Mouse (Mus musculus): ENCODE measurements around the gene Rinl. TPM values are rescaled to one million over a fixed set of nuclear protein-coding genes. Genes with fewer than 3 reads are reported as not detected.

The Rinl gene
- total RNA-seq, 2 experiments from 2014 or later: 72.3 to 75.5 TPM

DNA sequence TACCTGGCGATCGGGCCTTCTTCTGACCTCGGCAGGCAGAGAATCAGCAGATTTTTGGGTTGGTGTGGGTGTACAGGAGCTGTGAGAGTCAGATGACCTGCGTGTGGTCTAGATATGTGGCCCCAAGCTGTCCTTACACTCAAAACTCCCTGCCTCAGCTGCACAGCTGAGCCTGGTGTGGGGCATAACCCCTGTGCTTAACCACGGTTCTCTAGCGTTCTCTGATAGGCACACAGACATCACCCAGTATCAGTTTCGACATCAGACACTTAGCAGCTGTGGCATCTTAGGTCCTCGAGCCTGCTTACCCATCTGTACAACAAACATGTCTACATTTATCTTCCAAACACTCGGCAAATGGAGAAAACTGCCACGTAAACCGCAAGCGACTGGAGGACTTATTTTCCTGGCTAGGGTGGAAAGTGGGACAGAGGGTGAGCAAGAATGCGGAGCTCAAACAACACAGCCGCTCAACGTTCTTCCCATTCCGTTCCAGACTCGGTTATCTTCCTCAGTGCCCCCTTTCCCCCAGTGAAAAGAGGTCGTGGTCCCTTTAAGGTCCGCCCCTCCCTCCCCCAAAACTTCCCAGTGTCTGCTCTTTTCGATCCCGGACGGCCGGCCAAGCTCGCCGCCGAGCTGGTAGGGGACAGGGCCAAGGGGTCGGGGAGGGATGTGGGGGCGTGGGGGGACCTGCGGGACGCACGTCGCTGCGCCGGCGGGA, 19.6 kb downstream of the Rinl start, which contains the start of gene Hnrnpl:
Gene Hnrnpl (plus strand): TSS at position 321 of the 721 bp plus-strand sequence.
- ATAC-seq (replicated peaks; ENCODE audit: poor library complexity, severe bottlenecking): peak; percentile 17

DNA sequence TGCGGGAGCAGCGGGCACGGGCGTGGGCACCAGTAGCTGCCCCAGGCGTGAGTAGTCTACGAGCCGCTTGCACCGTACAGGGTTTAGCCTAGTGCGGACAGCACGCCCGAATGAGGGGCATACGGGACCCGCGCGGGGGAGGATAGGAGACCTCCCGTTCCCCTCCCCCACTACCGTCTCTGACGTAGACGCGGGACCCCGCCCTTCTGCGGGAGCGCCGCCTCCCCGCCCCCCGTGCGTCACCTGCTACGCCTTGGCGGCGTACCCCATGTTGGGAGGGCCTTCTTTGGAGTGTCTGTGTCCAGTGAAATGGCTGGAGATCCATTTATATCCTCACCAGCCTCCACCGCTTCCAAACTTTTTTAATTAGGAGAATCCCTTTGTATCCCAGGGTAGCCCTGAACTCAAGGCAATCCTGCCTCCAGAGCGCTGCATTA, 20.2 kb downstream of the Rinl start:
- peak; percentile 54 for ATAC-seq (replicated peaks; ENCODE audit: poor library complexity, severe bottlenecking)

DNA sequence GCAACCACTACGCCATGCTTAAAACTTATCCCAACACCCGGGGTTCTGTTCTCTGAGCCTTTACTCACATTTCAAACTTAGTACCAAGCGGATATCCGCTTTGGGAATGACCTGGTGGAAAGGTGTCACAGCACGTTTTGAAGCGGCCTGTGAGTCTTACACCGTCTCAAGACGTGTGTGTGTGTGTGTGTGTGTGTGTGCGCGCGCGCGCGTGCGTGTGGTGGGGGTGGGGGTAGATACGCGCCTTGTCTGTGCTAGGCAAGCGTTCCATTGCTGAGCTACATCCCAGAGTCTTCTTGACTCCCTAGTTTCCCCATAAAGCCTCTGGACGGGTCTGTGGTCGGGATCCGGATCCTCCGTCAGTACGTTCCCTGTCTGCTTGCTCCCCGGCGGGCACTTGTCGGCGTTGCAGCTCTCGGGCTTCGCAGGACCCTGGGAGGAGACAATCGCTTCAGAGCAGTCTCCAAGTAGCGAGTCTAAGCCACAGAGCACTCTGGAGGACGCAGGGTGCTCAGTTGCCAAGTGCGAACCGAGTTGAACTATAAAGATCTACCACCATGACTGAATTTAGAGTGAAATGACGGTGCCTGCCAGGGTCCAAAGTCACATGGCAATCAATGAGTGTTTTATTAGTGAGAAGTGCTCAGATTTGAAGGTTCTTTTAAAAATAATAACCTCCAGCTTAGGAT, 20.8 kb downstream of the Rinl start:
- peak; percentile 4 for ATAC-seq (replicated peaks; ENCODE audit: poor library complexity, severe bottlenecking)

DNA sequence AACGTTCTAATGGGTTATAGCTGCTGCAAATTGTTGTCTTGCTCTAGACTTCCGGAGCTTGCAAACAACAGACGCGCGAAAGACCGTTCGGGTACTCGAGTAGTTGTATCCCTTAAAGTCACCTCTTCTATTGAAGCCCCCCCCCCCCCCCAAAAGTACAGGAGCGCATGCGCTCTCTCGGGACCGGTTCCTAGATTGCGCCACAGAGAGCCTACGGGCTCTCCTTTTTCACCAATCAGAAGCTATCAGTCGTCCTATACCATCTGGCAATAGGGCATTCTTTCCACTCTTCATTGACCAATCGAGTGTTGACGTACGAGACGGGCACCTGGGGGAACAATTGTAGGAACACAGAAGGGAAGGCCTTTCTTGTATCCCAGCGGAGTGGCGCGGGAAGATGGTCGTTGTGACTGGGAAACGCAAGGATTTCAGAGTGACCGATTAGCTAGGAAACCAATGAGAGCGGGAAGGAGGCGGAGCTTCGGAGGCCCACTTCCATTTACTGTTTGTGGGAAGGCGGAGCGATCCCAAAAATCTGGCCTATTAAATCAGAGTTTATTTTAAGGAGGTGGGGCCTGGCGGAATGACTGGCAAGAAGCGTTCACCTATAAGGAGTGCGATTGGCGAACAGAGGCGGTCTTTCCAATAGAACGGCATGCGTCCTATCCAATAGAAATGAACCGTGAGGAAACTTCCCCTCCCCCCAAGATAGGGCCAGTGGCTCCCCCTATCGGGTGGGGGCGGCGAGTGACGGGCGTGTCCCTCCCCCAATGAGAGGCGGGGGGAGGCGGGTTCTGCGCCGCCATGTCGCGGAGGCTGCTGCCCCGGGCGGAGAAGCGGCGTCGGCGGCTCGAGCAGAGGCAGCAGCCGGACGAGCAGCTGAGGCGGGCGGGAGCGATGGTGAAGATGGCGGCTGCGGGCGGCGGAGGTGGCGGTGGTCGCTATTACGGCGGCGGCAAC, 21.6 kb downstream of the Rinl start:
- ATAC-seq (replicated peaks; ENCODE audit: poor library complexity, severe bottlenecking): peak; percentile 64

DNA sequence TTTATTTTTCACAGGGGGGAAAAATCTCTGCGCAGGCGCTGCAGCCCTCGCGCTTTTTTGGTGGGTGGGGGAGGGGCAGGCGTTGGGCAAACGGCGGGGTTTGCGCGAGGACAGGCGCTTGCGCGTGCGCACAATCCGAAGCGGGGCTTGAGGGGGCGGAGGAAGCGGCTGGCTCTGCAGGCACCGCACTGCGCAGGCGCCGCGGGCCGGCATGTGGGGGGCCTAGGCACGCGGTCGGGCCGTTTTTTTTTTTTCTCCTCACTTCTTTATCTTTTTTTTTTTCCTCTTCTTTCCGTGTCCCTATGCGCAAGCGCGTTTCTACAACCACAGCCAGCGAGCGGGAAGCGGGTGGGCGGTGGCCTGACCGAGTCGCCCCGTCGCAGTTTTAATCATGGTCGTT, 22.5 kb downstream of the Rinl start:
- peak; percentile 20 for ATAC-seq (replicated peaks; ENCODE audit: poor library complexity, severe bottlenecking)

DNA sequence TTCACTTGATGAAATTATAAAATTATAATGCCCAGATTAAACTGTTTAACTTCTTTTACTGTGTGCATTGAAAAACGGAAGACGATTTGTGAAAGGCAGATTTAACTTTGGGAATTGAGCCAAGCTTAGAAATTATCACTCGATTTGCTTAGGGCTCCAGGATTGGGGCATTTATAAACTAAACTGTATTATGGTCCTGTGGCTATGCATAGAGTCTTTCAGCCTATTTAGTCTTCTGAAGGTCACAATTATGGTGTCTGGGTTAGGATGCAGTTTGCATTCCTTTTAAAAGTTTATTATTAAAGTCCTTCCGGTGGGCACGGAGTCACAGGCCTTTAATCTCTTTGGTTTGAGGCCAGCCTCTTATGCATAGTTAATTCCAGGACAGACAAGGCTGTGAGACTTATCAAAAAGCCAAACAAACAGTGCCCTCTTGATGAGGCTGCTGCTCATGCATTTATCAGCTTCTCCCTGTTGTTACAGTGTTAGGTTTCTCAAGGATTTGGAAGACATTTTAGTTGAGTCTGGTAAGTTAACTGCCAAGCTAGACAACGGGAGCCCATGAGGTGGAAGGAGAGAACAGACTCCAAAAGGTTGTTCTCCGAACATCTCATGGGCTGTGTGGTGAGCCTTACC, 23.0 kb downstream of the Rinl start:
- ATAC-seq (replicated peaks; ENCODE audit: poor library complexity, severe bottlenecking): no peak

DNA sequence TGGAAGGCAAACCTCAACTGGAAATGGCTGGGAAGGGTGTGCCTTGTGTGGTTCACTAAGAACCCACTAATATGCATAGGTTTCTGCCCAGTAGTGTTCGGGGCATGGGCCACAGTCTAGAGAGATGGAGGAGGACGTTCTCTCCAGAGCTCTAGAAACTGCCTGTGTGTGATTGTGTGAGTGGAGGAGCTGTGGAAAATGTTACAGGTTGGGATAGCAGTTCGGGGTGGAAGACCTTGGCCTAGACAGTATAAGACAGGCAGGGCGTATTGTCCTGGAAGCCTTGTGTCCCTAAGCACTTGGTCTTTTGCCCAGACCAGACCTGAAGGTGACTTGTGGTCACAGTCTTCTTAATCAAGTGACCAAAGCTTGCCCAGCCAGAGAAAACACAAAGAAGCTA, 23.7 kb downstream of the Rinl start:
- ATAC-seq (replicated peaks; ENCODE audit: poor library complexity, severe bottlenecking): no peak

DNA sequence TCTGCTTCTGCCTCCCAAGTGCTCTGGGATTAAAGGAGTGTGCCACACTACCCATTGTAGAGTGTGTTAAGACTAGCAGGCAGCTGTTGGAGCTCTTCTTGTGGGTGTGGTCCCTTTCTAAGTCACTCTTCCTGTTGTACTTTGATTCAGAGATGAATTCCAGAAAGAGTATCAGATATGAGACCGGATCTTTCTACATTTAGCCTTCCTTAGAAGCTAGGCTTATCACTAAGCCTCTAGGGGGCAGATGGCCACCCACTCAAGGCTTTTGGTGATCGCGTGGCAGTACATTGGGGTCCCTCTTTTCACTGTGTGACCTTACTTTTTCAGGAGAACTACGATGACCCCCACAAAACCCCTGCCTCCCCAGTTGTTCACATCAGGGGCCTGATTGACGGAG, 24.2 kb downstream of the Rinl start:
- no peak for ATAC-seq (replicated peaks; ENCODE audit: poor library complexity, severe bottlenecking)

DNA sequence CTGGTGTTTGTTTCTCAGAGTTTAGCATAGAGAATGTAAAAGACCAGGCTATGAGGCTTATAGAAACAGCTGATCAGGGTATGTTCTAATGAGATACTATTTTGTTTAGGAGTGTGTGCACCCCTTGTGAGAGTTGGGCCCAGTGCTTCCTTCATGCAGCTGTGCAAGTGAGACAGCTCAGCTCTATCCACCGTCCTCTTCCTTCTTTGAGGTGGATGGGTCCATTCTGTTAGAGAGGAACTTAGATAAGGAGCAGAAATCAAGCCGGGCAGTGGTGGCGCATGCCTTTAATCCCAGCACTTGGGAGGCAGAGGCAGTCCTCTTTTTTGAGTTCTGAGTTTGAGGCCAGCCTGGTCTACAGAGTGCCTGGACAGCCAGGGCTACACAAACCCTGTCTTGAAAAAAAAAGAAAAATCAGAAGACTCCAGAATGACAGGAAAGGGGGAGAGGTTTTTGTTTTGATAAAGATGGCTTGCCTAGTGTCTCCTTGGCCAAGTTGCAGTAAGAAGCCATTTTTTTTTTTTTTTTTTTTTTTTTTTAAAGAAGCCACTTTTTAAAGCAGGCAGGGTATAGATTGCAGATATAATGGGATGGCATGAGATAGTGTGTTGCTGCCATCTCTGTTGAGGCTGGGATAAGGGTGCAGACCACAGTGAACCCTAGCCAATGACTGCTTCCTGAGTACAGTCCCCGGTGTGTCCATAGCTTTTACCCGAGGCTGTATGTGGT, 25.7 kb downstream of the Rinl start:
- no peak for ATAC-seq (replicated peaks; ENCODE audit: poor library complexity, severe bottlenecking)

DNA sequence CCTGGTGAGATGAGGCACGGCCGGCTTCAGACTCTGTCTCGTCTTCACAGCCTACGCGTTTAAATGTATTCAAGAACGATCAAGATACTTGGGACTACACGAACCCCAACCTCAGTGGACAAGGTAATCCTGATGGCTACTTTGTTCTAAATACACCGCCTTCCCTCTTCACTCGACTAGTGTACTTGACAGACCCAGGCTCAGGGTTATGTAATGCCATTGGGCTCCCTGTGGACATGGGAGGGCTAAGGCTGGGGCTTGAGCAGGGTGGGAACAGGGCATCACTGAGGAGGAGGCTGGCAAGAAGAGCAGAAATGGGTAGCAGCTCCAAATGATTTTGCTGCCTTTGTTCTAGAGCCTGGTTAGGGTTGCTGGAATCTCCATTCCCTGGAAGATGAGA, 26.5 kb downstream of the Rinl start:
- ATAC-seq (replicated peaks; ENCODE audit: poor library complexity, severe bottlenecking): no peak

DNA sequence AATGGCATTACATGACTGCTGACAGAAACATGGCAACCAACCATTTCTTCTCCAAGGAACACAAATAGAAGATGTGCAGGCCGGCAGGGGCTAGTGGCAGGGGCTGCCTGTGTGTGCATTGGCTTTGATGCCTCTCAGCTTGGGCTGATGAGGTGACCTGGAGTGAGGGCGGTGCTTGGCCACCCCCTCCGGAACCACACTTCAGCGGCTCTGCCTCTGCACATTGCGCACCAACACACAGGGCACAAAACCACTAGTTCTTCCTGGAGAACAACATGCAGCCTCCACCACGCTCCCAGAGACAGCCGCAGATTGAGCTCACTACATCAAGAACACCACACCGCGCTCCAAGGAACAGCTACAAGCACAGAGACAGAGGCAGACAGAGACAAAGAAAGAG, 27.4 kb downstream of the Rinl start:
- no peak for ATAC-seq (replicated peaks; ENCODE audit: poor library complexity, severe bottlenecking)

DNA sequence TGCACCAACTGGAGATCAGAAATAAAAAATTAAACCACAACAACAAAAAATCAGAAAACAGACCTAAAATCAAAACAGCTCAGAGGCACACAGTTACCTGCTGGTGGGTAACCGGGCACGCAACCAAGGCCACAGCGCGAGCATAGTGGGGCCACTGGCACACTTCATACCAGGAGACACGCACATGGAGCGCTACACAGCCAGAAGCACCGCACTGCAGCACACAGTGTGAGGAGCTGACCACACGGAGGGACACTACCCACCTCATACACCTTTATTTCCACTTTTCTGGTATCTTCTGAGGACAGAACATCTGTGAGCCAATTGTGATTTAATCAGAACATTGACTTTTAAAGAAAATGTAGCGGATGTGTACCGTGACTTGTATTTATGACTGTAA, 28.2 kb downstream of the Rinl start:
- no peak for ATAC-seq (replicated peaks; ENCODE audit: poor library complexity, severe bottlenecking)

DNA sequence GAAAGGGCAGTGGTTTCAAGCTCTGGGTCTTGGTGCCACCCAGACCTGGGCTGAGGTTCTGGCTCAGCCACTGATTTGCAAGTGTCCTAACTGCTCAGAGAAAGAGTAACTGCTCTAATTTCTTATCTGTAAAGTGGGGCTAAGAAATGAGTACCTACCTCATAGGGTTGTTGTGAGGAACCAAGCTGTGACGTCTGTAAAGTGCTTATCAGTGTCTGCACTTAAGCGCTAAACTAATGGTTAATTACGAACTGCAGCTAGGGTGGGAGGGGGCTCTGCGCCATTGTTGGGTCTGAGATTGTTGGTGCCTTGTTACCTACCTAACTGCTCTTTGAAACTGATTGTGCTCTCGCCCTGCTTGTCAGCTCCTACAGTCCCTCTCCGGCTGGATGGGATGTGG, 28.8 kb downstream of the Rinl start:
- ATAC-seq (replicated peaks; ENCODE audit: poor library complexity, severe bottlenecking): no peak

DNA sequence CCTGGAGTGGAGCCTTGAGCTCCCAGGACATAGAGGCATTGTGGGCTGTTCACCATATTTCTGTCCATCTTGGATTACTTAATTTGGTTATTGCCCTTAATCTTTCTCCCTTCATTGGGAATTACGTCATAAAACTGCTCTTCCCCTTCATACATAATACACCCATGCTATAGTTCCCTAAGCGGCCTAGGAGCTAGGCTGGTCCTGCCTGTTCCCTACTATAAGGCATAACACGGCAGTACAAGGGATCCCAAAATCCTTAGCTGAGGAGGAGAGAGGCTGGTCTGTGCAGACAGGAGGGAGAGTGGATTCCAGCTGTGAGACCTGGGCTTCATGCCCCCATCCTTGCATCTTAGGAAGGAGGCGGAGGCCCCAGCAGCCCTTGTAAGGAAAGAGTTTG, 29.2 kb downstream of the Rinl start:
- ATAC-seq (replicated peaks; ENCODE audit: poor library complexity, severe bottlenecking): no peak

DNA sequence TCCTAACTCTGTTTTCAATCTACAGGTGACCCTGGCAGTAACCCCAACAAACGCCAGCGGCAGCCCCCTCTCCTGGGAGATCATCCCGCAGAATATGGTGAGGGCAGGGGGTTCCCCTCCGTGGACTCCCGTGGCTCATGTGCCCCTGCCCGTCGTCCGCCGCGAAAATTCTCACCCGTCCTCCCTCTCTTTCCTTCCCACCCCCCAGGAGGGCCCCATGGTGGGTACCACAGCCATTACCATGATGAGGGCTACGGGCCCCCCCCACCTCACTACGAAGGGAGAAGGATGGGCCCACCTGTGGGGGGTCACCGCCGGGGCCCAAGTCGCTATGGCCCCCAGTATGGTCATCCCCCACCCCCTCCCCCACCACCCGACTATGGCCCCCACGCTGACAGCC, 29.7 kb downstream of the Rinl start:
- ATAC-seq (replicated peaks; ENCODE audit: poor library complexity, severe bottlenecking): no peak

DNA sequence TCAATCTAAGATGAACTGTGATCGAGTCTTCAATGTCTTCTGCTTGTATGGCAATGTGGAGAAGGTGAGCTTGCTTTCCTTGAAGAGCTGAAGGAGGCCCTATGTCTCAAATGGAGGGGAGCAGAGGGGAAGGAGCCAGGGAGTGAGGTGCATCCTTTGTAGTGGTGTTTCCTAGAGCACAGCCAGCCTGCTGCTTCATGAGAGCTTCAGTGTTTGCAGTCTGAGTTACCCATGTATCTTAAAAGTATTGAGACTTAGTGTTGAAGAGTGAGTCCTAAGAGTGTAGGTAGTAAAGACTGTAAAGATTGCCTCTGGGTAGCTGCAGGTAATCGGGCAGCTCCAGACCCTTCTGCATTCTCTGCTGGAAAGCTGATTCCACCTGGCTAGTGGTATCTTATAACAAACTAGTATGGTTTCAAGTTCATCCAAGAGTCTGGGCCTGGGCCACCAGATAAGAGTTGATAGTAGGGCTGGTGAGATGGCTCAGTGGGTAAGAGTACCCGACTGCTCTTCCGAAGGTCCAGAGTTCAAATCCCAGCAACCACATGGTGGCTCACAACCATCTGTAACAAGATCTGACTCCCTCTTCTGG, 30.2 kb downstream of the Rinl start:
- no peak for ATAC-seq (replicated peaks; ENCODE audit: poor library complexity, severe bottlenecking)

DNA sequence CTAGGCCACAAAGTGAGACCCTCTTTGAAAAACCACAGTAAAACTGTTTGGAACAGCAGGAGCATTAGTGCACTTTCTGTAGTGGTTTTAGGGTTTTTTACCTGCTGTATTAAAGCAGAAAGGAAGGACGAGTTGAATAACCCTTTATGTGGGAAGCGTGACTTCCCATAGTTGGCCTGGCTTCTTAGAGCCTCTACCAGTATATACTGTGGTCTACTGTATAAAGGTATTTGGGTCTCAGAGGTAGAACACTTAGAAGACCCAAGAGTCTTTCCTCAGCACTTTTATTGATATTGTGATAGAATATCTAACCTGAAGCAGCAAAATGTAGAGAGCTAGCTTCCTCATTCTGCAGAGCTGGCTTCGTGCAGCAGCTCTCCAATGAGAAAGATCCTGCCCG, 30.8 kb downstream of the Rinl start:
- no peak for ATAC-seq (replicated peaks; ENCODE audit: poor library complexity, severe bottlenecking)

DNA sequence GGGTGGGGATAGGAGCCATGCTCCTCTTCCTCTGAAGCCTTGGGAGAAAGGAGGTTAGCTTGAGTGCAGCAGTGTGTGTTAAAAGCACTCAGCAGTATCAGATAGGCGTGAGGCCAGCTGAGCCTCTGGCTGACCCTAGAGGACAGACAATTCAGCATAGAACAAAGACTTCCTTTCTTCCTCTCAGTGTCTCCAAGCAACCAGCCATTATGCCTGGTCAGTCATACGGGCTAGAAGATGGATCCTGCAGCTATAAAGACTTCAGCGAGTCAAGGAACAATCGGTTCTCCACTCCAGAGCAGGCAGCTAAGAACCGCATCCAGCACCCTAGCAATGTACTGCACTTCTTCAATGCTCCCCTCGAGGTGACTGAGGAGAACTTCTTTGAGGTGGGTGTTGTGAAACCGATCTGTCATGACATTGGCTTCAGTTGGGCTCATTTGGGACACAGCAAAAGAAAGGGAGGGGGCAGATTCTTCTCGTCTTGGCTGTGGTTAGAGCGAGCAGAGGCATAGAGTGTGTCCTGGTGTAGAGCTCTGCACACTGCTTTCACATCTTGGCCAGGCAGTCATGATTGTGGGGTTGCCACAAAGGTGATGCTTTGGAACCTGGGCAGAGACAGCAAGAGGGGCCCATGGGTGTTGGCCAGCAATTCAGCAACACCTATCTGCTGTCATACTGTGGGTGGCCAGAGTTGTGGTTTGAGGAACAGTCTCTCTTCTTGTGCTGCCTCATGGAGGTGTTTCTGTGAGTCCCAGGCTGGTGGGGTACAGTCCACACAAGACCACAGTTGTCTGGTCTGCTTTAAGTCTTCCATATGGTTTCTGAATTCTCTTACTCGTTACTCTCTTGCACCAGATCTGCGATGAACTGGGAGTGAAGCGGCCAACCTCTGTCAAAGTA, 31.8 kb downstream of the Rinl start:
- no peak for ATAC-seq (replicated peaks; ENCODE audit: poor library complexity, severe bottlenecking)

All from granulocyte monocyte progenitor cell, adult 5-6 weeks (primary cell).